Mouse (Mus musculus): ENCODE measurements around the gene Kcnc1. TPM values are rescaled to one million over a fixed set of nuclear protein-coding genes. Genes with fewer than 3 reads are reported as not detected.
A peak's percentile ranks its signal among the peaks of the same experiment; 100 is the strongest.

Gene Kcnc1
- polyA plus RNA-seq, 2 experiments: under 0.01 TPM; not detected in 1

DNA sequence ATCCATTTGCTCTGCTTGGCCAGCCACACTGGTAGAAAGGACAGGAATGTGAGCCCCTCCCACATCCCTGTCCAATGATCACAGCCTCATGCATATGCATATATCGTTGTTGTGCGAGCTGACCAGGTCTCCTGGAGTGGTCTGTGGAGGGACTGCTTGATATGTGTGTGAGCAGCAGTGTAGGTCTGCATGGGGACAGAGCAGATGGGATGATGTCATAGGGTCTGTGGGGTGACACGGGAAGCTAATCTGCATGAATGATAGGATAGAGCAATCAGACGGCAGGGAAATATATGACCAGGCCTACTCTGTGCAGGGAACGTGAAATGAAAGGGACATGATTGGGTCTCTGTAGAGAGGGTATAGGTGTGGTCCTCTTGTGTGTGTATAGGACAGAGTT lies 37.6 kb downstream of the Kcnc1 start:
- ATAC-seq (ENCODE audit: insufficient read depth) (no peak), DNase-seq (ENCODE audit: low read depth in 3 of 3, low spot score in 3 of 3) (no peak)
- H3K9ac ChIP-seq (replicated peaks): no peak overlapping the region
- no peak overlapping the region for H3K4me3 ChIP-seq (ENCODE audit: insufficient read depth in 1 of 2, low read depth in 2 of 2, low read length in 2 of 2)
- no peaks in the 10 kb centered on the region for H3K9me3 ChIP-seq (ENCODE audit: control insufficient read depth, low read length)
- H3K4me2 ChIP-seq (ENCODE audit: low read depth): no peak overlapping the region
- no peaks in the 10 kb centered on the region for H3K4me1 ChIP-seq (replicated peaks; ENCODE audit: control insufficient read depth in 2 of 2, insufficient read depth in 2 of 2, low read length in 1 of 2)
- WGBS (ENCODE audit: insufficient replicate concordance): 49% methylated on average over 5 of the region's 5 CpGs
- TF ChIP-seq CTCF (IDR thresholded peaks at IDR 0.05; ENCODE audit: low read depth) (no peak), EP300 (IDR thresholded peaks at IDR 0.05; ENCODE audit: low read depth) (no peak)
- no peaks in the 10 kb centered on the region for H3K36me3 ChIP-seq (replicated peaks; ENCODE audit: control insufficient read depth, insufficient read depth, low read depth)
- H3K27me3 ChIP-seq (ENCODE audit: control insufficient read depth, insufficient read depth, low read length): no peaks in the 10 kb centered on the region
- H3K27ac ChIP-seq: no peak overlapping the region

DNA sequence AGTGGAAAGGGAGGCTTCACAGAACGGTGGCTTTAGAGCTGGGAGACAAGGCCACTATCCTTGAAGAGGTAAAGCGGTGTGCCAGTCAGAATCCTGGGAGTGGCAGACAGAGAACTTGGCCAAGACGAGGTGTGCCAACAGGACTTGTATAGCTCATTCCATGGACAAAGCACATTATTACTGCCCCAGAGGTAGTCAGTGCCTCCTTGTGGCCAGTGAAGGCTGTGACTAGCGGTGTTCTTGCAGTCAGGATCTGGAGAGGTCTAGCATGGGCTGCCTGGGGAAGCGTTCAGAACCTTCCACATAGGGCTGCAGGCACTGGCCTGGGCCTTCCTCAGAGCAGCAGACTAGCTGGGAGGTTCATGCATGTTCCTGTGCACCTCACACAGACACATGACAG lies 39.5 kb downstream of the Kcnc1 start:
- H3K27ac ChIP-seq: no peak overlapping the region
- no peak for DNase-seq (ENCODE audit: low read depth in 3 of 3, low spot score in 3 of 3)
- TF ChIP-seq EP300 (IDR thresholded peaks at IDR 0.05; ENCODE audit: low read depth) (no peak), CTCF (IDR thresholded peaks at IDR 0.05; ENCODE audit: low read depth) (0 out of 2 replicates have a peak, but pooled peaks have one; percentile 6)

DNA sequence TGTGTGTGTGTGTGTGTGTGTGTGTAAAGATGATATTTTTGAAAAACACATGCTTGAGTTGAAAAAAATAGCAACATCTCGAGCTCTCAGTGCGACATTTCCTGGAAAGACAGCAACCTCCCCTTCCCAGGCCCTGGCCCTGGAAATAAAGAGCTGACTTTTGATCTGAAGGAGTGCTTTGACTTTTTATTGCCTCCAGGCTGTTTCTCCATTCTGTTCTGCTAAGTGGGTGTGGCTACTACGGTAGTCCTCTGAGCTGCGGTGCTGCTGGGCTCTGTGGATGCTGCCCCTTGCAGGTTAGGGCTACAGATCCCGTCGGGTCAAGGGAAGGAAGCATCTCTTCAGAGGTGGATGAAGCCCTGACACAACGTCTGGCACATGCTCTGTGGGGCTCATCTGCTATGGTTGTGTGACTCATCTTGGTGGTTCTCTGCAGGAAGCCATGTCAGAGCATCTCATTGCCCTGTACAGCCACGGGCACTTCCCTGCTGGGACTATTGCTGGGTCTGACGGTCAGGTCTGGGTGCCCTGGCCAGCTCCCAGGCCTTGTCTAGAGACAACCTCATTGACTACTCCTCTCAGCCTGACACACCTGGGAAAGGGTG lies 42.3 kb downstream of the Kcnc1 start:
- Histone ChIP-seq H3K27ac (no peak overlapping the region), H3K27me3 (ENCODE audit: control insufficient read depth, insufficient read depth, low read length) (no peaks in the 10 kb centered on the region), H3K9ac (replicated peaks) (no peak overlapping the region), H3K4me3 (ENCODE audit: insufficient read depth in 1 of 2, low read depth in 2 of 2, low read length in 2 of 2) (no peak overlapping the region), H3K36me3 (replicated peaks; ENCODE audit: control insufficient read depth, insufficient read depth, low read depth) (no peaks in the 10 kb centered on the region), H3K4me2 (ENCODE audit: low read depth) (no peak overlapping the region), H3K9me3 (ENCODE audit: control insufficient read depth, low read length) (no peaks in the 10 kb centered on the region), H3K4me1 (replicated peaks; ENCODE audit: control insufficient read depth in 2 of 2, insufficient read depth in 2 of 2, low read length in 1 of 2) (no peaks in the 10 kb centered on the region)
- TF ChIP-seq CTCF (IDR thresholded peaks at IDR 0.05; ENCODE audit: low read depth) (no peak), EP300 (IDR thresholded peaks at IDR 0.05; ENCODE audit: low read depth) (no peak)
- no peak for ATAC-seq (ENCODE audit: insufficient read depth)
- no peak for DNase-seq (ENCODE audit: low read depth in 3 of 3, low spot score in 3 of 3)
- 42% methylated on average over 9 of the region's 9 CpGs for WGBS (ENCODE audit: insufficient replicate concordance)

More for the DNA sequence above, 39.5 kb downstream of the Kcnc1 start:
- H3K9ac ChIP-seq (replicated peaks): no peak overlapping the region
- ATAC-seq (ENCODE audit: insufficient read depth): no peak
- no peaks in the 10 kb centered on the region for H3K4me1 ChIP-seq (replicated peaks; ENCODE audit: control insufficient read depth in 2 of 2, insufficient read depth in 2 of 2, low read length in 1 of 2)
- H3K36me3 ChIP-seq (replicated peaks; ENCODE audit: control insufficient read depth, insufficient read depth, low read depth): no peaks in the 10 kb centered on the region
- no peaks in the 10 kb centered on the region for H3K27me3 ChIP-seq (ENCODE audit: control insufficient read depth, insufficient read depth, low read length)
- 69% methylated on average over 5 of the region's 5 CpGs for WGBS (ENCODE audit: insufficient replicate concordance)
- no peaks in the 10 kb centered on the region for H3K9me3 ChIP-seq (ENCODE audit: control insufficient read depth, low read length)
- H3K4me2 ChIP-seq (ENCODE audit: low read depth): no peak overlapping the region
- H3K4me3 ChIP-seq (ENCODE audit: insufficient read depth in 1 of 2, low read depth in 2 of 2, low read length in 2 of 2): no peak overlapping the region

DNA sequence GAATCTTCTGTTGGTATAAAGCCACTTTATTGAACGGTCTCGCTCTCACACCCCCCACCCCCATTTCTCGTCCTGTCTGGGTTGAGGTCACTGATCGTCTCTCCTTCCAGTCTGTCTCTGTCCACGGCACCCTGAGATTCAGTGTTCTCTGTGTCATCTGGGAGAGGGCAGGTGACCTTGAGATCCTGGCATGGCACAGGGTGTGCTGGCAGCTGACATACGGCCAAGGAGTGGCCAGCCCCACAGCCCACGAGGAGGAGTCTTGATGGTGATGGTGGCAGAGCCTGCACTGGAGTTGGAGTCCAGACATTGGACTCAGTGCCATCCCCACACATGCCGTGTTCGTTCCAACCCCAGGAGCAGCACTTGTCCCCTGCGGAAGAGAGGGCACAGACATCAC lies 46.9 kb downstream of the Kcnc1 start:
- WGBS (ENCODE audit: insufficient replicate concordance): 75% methylated on average over 10 of the region's 10 CpGs
- no peaks in the 10 kb centered on the region for H3K27me3 ChIP-seq (ENCODE audit: control insufficient read depth, insufficient read depth, low read length)
- no peak for ATAC-seq (ENCODE audit: insufficient read depth)
- no peaks in the 10 kb centered on the region for H3K9me3 ChIP-seq (ENCODE audit: control insufficient read depth, low read length)
- no peak overlapping the region for H3K27ac ChIP-seq
- H3K36me3 ChIP-seq (replicated peaks; ENCODE audit: control insufficient read depth, insufficient read depth, low read depth): no peaks in the 10 kb centered on the region
- H3K4me3 ChIP-seq (ENCODE audit: insufficient read depth in 1 of 2, low read depth in 2 of 2, low read length in 2 of 2): no peak overlapping the region
- H3K4me2 ChIP-seq (ENCODE audit: low read depth): no peak overlapping the region
- H3K9ac ChIP-seq (replicated peaks): no peak overlapping the region
- TF ChIP-seq EP300 (IDR thresholded peaks at IDR 0.05; ENCODE audit: low read depth) (no peak), CTCF (IDR thresholded peaks at IDR 0.05; ENCODE audit: low read depth) (no peak)
- 0 out of 4 replicates have a peak, but pooled peaks cover 0 to 3% of the 10 kb centered on the region in 2 experiments for H3K4me1 ChIP-seq (replicated peaks; ENCODE audit: control insufficient read depth in 2 of 2, insufficient read depth in 2 of 2, low read length in 1 of 2)
- DNase-seq (ENCODE audit: low read depth in 3 of 3, low spot score in 3 of 3): no peak

DNA sequence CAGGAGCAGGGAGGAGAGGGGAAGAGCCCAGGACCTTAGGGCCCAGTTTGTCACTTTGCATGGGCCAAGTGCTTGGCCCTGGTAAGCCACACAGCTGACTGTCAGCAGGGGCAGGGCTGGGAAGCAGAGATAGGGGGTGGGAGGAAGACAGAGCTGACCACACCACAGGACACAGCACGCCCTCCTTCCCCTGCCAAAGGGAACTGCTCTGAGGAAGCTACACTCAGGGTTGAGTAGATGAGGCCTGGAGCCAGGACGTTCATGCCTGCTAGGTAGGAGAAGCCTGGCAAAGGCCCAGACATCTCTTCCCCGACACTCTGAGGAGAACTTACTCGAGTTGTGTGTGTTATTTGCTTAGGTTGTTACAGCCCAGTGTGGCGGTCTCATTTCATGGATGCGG lies 49.6 kb downstream of the Kcnc1 start:
- no peaks in the 10 kb centered on the region for H3K9me3 ChIP-seq (ENCODE audit: control insufficient read depth, low read length)

More for the DNA sequence above, 49.6 kb downstream of the Kcnc1 start:
- Histone ChIP-seq H3K36me3 (replicated peaks; ENCODE audit: control insufficient read depth, insufficient read depth, low read depth) (no peaks in the 10 kb centered on the region), H3K4me1 (replicated peaks; ENCODE audit: control insufficient read depth in 2 of 2, insufficient read depth in 2 of 2, low read length in 1 of 2) (0 out of 4 replicates have a peak, but pooled peaks cover 0 to 3% of the 10 kb centered on the region in 2 experiments), H3K9ac (replicated peaks) (no peak overlapping the region), H3K4me3 (ENCODE audit: insufficient read depth in 1 of 2, low read depth in 2 of 2, low read length in 2 of 2) (no peak overlapping the region), H3K27ac (no peak overlapping the region), H3K4me2 (ENCODE audit: low read depth) (no peak overlapping the region), H3K27me3 (ENCODE audit: control insufficient read depth, insufficient read depth, low read length) (no peaks in the 10 kb centered on the region)
- 39% methylated on average over 6 of the region's 6 CpGs for WGBS (ENCODE audit: insufficient replicate concordance)
- no peak for ATAC-seq (ENCODE audit: insufficient read depth)
- TF ChIP-seq EP300 (IDR thresholded peaks at IDR 0.05; ENCODE audit: low read depth): no peak
- TF ChIP-seq CTCF (IDR thresholded peaks at IDR 0.05; ENCODE audit: low read depth): no peak
- DNase-seq (ENCODE audit: low read depth in 3 of 3, low spot score in 3 of 3): no peak

Measured in liver, embryonic 14.5 days (tissue).